Mouse (Mus musculus) A20 (cell line): ENCODE measurements around the gene Trappc4.

Experiments
- DNase-seq: peaks from one replicate; pipeline ENCODE4 v3.0.0-alpha.2; 2011; ENCODE audit warnings: low read depth, low spot score

The Trappc4 gene

GRCm38 (mm10) chr9:44361190-44361917 lies 46.0 kb downstream of the Trappc4 start, which contains the start of gene Vps11:
Gene Vps11, minus strand, starts transcription at chr9:44361670.
- peak; percentile 98 for DNase-seq

GRCm38 (mm10) chr9:44357207-44357606 lies 50.2 kb downstream of the Trappc4 start:
- peak; percentile 63 for DNase-seq
